Mouse (Mus musculus): ENCODE measurements around the gene Gm47959. TPM values are rescaled to one million over a fixed set of nuclear protein-coding genes. Genes with fewer than 3 reads are reported as not detected.
A peak's percentile ranks its signal among the peaks of the same experiment; 100 is the strongest.
"Not testable (repeated sequence)": the region's sequence is repeated elsewhere in the genome, so short reads cannot be mapped to it uniquely, and the experiment has no call there.

The Gm47959 gene
- total RNA-seq (2014; rRNA removed; ENCODE audit: low replicate concordance) (not detected in 2 replicates), polyA plus RNA-seq (2015; fragmentation: Nextera tagmentation; extraction: Ambion mirVana) (not detected in 2 replicates)

DNA sequence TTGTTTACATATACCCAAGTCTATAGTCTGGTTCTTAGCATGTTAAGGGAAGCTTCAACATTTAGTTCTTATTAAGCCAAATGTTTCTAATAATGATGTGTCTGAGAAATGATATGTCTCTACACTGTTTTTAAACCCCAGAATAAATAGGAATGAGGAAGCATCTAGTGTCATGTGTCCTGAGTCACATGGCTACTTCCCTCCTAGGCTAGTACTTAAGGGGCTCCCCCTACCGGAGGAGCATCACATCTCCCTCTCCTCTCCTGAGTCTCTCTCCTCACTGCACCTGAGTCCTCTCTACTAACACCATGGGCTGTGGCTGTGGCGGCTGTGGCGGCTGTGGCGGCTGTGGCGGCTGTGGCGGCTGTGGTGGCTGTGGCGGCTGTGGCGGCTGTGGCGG is at the start of gene Gm47959:
Gm47959 (plus strand) TSS at position 243 of the 400 bp plus-strand sequence.
- not testable (repeated sequence) for H3K4me2 ChIP-seq (ENCODE audit: low read depth, low read length); H3K4me1 ChIP-seq (ENCODE audit: control insufficient read depth, insufficient read depth); H3K27ac ChIP-seq (ENCODE audit: low read depth); H3K36me3 ChIP-seq (replicated peaks; ENCODE audit: control insufficient read depth, insufficient read depth, low read length); H3K27me3 ChIP-seq (ENCODE audit: control insufficient read depth, insufficient read depth, low read length); H3K4me3 ChIP-seq (ENCODE audit: low read depth, low read length); ATAC-seq (ENCODE audit: insufficient read depth, low read depth); H3K9ac ChIP-seq (replicated peaks; ENCODE audit: low read depth, low read length); DNase-seq (ENCODE audit: low spot score); H3K9me3 ChIP-seq (replicated peaks; ENCODE audit: control insufficient read depth, low read length)
- 92% methylated on average over 7 of the region's 9 CpGs for WGBS

DNA sequence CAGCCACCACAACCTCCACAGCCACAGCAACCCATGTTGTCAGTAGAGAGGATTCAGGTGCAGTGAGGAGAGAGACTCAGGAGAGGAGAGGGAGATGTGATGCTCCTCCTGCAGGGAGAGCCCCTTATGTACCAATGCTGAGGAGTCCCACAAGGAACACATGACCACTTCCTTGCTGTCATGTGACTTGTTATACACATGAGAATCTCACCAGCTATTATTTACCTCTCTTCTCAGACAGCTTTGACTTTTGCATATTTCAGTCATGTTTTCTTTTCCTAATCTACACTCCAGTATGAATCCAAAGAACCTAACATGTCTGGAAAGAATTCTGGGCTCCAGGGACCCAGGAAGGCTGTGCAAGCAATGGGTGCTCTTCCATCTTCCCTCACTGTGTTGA is 44.4 kb upstream of the Gm47959 start, which contains the start of gene Gm7544:
Gm7544 (minus strand) TSS at position 101 of the 400 bp plus-strand sequence.
- not testable (repeated sequence) for H3K27ac ChIP-seq (ENCODE audit: low read depth); ATAC-seq (ENCODE audit: insufficient read depth, low read depth); H3K4me2 ChIP-seq (ENCODE audit: low read depth, low read length)

DNA sequence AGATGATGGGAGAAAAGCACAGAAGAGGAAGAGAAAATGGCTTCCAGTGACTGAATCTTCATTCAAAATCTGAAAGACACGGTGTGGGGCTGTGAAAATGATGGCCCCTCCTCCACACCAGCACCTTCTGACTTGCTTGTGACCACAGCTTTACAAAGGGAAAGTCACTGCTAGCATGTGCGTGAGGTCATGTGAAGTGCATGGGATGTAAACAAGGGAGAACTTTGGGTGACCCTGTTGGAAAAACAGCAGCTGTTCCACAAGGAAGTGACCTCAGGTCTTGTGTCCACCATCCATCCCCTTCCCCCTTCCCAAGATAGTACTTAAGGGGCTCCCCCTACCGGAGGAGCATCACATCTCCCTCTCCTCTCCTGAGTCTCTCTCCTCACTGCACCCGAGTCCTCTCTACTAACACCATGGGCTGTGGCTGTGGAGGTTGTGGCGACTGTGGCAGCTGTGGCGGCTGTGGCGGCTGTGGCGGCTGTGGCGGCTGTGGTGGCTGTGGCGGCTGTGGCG is 40.4 kb upstream of the Gm47959 start, which contains the start of gene Gm47955:
Gm47955 (plus strand) TSS at position 417 of the 516 bp plus-strand sequence.
- no peak for ATAC-seq (ENCODE audit: insufficient read depth, low read depth)
- no peak within 1 kb of the TSS for H3K9ac ChIP-seq (replicated peaks; ENCODE audit: low read depth, low read length)
- no peaks in the 10 kb centered on the region for H3K36me3 ChIP-seq (replicated peaks; ENCODE audit: control insufficient read depth, insufficient read depth, low read length)
- no peak within 1 kb of the TSS for H3K4me2 ChIP-seq (ENCODE audit: low read depth, low read length)
- TF ChIP-seq EP300 (IDR thresholded peaks at IDR 0.05; ENCODE audit: low read depth) = no peak
- no peak for TF ChIP-seq CTCF (IDR thresholded peaks at IDR 0.05; ENCODE audit: low read depth)
- H3K9me3 ChIP-seq (replicated peaks; ENCODE audit: control insufficient read depth, low read length) = no peaks in the 10 kb centered on the region
- H3K4me1 ChIP-seq (ENCODE audit: control insufficient read depth, insufficient read depth) = no peaks in the 10 kb centered on the region
- 77% methylated on average over 11 of the region's 11 CpGs for WGBS
- no peak for DNase-seq (ENCODE audit: low spot score)
- no peak within 1 kb of the TSS for H3K4me3 ChIP-seq (ENCODE audit: low read depth, low read length)
- H3K27me3 ChIP-seq (ENCODE audit: control insufficient read depth, insufficient read depth, low read length) = no peaks in the 10 kb centered on the region
- H3K27ac ChIP-seq (ENCODE audit: low read depth) = no peak within 1 kb of the TSS

More for the DNA sequence above, 44.4 kb upstream of the Gm47959 start, which contains the start of gene Gm7544:
- not testable (repeated sequence) for H3K36me3 ChIP-seq (replicated peaks; ENCODE audit: control insufficient read depth, insufficient read depth, low read length); DNase-seq (ENCODE audit: low spot score); H3K4me1 ChIP-seq (ENCODE audit: control insufficient read depth, insufficient read depth); H3K9ac ChIP-seq (replicated peaks; ENCODE audit: low read depth, low read length); H3K27me3 ChIP-seq (ENCODE audit: control insufficient read depth, insufficient read depth, low read length); H3K4me3 ChIP-seq (ENCODE audit: low read depth, low read length); H3K9me3 ChIP-seq (replicated peaks; ENCODE audit: control insufficient read depth, low read length)

DNA sequence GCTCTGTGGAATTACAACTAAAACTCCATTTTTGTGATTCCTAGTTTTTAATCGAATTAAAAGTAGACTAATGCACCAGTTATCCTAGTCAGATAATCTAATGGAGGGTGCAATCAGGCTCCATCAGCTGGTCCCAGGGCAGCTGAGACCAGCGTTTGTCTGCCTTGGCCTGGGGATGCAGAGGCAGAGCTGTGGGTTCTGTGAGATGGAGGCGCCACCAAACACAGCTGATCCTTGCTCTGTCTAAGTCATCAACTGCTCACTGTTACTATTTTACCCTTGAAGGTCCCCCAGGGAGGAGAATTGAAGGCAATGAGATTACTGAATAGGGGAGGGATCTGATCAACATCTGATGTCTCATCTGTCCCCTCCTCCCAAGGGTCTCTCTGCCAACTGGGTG is 33.9 kb upstream of the Gm47959 start:
- ATAC-seq (ENCODE audit: insufficient read depth, low read depth) (no peak), DNase-seq (ENCODE audit: low spot score) (no peak)
- WGBS = 65% methylated on average over 3 of the region's 3 CpGs
- no peak overlapping the region for H3K27ac ChIP-seq (ENCODE audit: low read depth)
- no peak overlapping the region for H3K4me3 ChIP-seq (ENCODE audit: low read depth, low read length)
- H3K4me1 ChIP-seq (ENCODE audit: control insufficient read depth, insufficient read depth) = 0 out of 2 replicates have a peak, but pooled peaks cover 5% of the 10 kb centered on the region
- no peak overlapping the region for H3K4me2 ChIP-seq (ENCODE audit: low read depth, low read length)
- no peaks in the 10 kb centered on the region for H3K36me3 ChIP-seq (replicated peaks; ENCODE audit: control insufficient read depth, insufficient read depth, low read length)
- TF ChIP-seq EP300 (IDR thresholded peaks at IDR 0.05; ENCODE audit: low read depth) (no peak), CTCF (IDR thresholded peaks at IDR 0.05; ENCODE audit: low read depth) (no peak)
- H3K27me3 ChIP-seq (ENCODE audit: control insufficient read depth, insufficient read depth, low read length) = no peaks in the 10 kb centered on the region
- H3K9ac ChIP-seq (replicated peaks; ENCODE audit: low read depth, low read length) = no peak overlapping the region
- no peaks in the 10 kb centered on the region for H3K9me3 ChIP-seq (replicated peaks; ENCODE audit: control insufficient read depth, low read length)

DNA sequence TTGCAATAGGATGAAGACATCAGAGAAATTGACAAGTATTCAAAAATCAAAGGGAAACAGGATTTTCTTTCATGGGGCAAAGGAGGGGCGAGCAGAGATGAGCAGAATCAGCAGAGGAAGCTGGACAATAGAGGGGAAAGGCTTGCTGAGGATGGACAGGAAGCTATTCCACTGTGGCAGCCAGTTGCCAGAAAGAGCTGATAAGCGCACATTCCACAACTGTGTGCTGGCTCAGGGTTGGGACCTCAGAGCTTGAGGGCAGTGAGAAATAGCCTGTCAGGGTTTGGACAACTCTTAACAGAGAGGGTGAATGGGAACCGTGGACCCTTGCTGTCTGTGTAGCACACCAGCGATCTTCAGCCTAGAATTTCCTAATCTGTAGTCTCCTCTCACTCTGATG is 28.3 kb upstream of the Gm47959 start:
- no peaks in the 10 kb centered on the region for H3K9me3 ChIP-seq (replicated peaks; ENCODE audit: control insufficient read depth, low read length)
- H3K4me2 ChIP-seq (ENCODE audit: low read depth, low read length) = 0 out of 2 replicates have a peak overlapping the region, but pooled peaks have one; percentile 34
- H3K4me3 ChIP-seq (ENCODE audit: low read depth, low read length) = no peak overlapping the region
- peak; percentile 90 for ATAC-seq (ENCODE audit: insufficient read depth, low read depth)
- 0 out of 2 replicates have a peak overlapping the region, but pooled peaks have one; percentile 25 for H3K9ac ChIP-seq (replicated peaks; ENCODE audit: low read depth, low read length)
- no peaks in the 10 kb centered on the region for H3K27me3 ChIP-seq (ENCODE audit: control insufficient read depth, insufficient read depth, low read length)
- H3K27ac ChIP-seq (ENCODE audit: low read depth) = peak overlapping the region; percentile 50
- peak; percentile 82 for DNase-seq (ENCODE audit: low spot score)
- H3K4me1 ChIP-seq (ENCODE audit: control insufficient read depth, insufficient read depth) = peaks cover 16% of the 10 kb centered on the region; the same call in 1 of the 2 replicates
- H3K36me3 ChIP-seq (replicated peaks; ENCODE audit: control insufficient read depth, insufficient read depth, low read length) = no peaks in the 10 kb centered on the region
- TF ChIP-seq EP300 (IDR thresholded peaks at IDR 0.05; ENCODE audit: low read depth) (no peak), CTCF (IDR thresholded peaks at IDR 0.05; ENCODE audit: low read depth) (no peak)
- WGBS = 5% methylated on average over 4 of the region's 4 CpGs

DNA sequence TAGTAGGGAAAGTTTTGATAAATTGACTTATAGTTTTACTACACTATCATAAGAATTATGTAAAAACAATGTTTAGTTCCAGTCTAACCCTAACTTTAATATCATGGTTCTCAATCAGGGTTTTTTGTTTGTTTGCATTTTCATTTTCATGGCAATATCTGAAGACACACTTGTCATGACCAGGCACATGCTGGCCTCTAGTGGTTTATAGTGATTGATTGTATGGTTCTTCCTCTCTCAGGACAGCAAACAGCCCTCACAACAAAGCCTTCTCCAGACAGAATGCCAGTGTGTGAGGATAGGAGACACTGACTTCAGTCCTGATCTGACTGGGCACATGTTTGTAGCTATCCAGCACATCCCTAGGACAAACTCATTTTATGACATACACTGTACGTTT is 27.1 kb upstream of the Gm47959 start:
- DNase-seq (ENCODE audit: low spot score) (no peak), ATAC-seq (ENCODE audit: insufficient read depth, low read depth) (no peak)
- H3K9me3 ChIP-seq (replicated peaks; ENCODE audit: control insufficient read depth, low read length) = no peaks in the 10 kb centered on the region
- H3K36me3 ChIP-seq (replicated peaks; ENCODE audit: control insufficient read depth, insufficient read depth, low read length) = no peaks in the 10 kb centered on the region
- H3K4me2 ChIP-seq (ENCODE audit: low read depth, low read length) = no peak overlapping the region
- peaks cover 16% of the 10 kb centered on the region; the same call in 1 of the 2 replicates for H3K4me1 ChIP-seq (ENCODE audit: control insufficient read depth, insufficient read depth)
- no peak overlapping the region for H3K9ac ChIP-seq (replicated peaks; ENCODE audit: low read depth, low read length)
- 63% methylated on average over 1 of the region's 1 CpGs for WGBS
- no peaks in the 10 kb centered on the region for H3K27me3 ChIP-seq (ENCODE audit: control insufficient read depth, insufficient read depth, low read length)
- no peak overlapping the region for H3K27ac ChIP-seq (ENCODE audit: low read depth)
- peak; percentile 33 for TF ChIP-seq CTCF (IDR thresholded peaks at IDR 0.05; ENCODE audit: low read depth)
- TF ChIP-seq EP300 (IDR thresholded peaks at IDR 0.05; ENCODE audit: low read depth) = no peak
- H3K4me3 ChIP-seq (ENCODE audit: low read depth, low read length) = no peak overlapping the region
